Mouse (Mus musculus): ENCODE measurements around the gene Rtraf. TPM values are rescaled to one million over a fixed set of nuclear protein-coding genes. Genes with fewer than 3 reads are reported as not detected.

The Rtraf gene
- polyA plus RNA-seq, 1 experiment from 2014 or later = 226 TPM

DNA sequence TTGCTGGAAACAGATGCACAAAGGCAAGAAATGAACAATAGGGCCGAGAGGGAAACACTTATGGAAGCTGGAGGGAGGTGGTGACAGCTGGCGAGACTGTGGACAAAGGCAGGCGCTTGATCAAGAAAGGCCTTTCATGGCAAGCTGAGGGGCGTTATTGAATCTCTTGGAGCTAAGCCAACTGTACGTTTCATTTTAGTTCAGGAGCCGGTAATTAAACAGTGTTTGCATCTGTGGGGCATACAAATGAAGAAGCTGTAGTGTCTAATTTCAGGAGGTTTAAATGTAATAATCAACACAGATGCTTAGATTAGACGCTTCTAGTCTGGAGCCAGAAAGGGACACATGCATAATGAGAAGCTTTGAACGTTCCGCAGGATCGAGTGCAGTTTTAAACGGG lies 1.9 kb upstream of the Rtraf start:
- Histone ChIP-seq H3K9me3 (peaks cover 4% of the 10 kb centered on the region; the same call in 1 of the 2 replicates), H3K27me3 (replicated peaks; ENCODE audit: low read depth, poor library complexity, severe bottlenecking) (no peaks in the 10 kb centered on the region; the same call in 1 of the 2 replicates), H3K4me3 (no peak overlapping the region), H3K4me1 (peaks cover 16% of the 10 kb centered on the region), H3K27ac (replicated peaks) (peak overlapping the region; percentile 57; the same call in 1 of the 2 replicates), H3K36me3 (replicated peaks) (peaks cover 19% of the 10 kb centered on the region)
- no peak for DNase-seq (ENCODE audit: low spot score)
- WGBS = 69% methylated on average over 11 of the region's 11 CpGs

DNA sequence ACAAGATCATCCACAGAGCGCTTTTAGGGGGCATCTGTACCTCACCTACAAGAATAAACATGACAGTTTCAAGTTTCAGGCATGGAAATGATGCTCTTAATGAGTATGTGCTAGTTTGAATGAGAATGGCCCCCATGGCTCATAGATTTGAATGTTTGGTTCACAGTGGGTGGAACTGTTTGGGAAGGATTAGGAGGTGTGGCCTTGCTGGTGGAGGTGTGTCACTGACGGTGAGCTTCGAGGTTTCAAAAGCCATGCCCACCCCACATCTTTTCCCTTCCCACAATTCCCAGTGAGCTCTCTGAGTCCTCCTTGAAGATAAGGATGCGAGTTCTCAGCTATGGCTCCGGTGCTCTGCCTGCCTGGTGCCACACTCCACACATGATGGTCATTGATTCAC lies 1.9 kb downstream of the Rtraf start:
- H3K27ac ChIP-seq (replicated peaks) = no peak overlapping the region
- peaks cover 16% of the 10 kb centered on the region for H3K4me1 ChIP-seq
- 93% methylated on average over 5 of the region's 5 CpGs for WGBS
- peaks cover 44% of the 10 kb centered on the region for H3K36me3 ChIP-seq (replicated peaks)
- DNase-seq (ENCODE audit: low spot score) = no peak
- peaks cover 4% of the 10 kb centered on the region; the same call in 1 of the 2 replicates for H3K9me3 ChIP-seq
- no peaks in the 10 kb centered on the region for H3K27me3 ChIP-seq (replicated peaks; ENCODE audit: low read depth, poor library complexity, severe bottlenecking)
- no peak overlapping the region for H3K4me3 ChIP-seq

- peaks cover 82% of the 10 kb centered on the region for H3K36me3 ChIP-seq (replicated peaks)
- peaks cover 4% of the 10 kb centered on the region; the same call in 1 of the 2 replicates for H3K9me3 ChIP-seq
- WGBS = 5% methylated on average over 1 of the region's 1 CpGs
- no peaks in the 10 kb centered on the region for H3K27me3 ChIP-seq (replicated peaks; ENCODE audit: low read depth, poor library complexity, severe bottlenecking)
- H3K4me1 ChIP-seq = peaks cover 6% of the 10 kb centered on the region; the same call in 1 of the 2 replicates
- no peak overlapping the region for H3K4me3 ChIP-seq
- peak; percentile 80 for DNase-seq (ENCODE audit: low spot score)
- H3K27ac ChIP-seq (replicated peaks) = no peak overlapping the region
Measured at GRCm38 (mm10) chr14:19817949-19818348, 5.7 kb downstream of the Rtraf start.

DNA sequence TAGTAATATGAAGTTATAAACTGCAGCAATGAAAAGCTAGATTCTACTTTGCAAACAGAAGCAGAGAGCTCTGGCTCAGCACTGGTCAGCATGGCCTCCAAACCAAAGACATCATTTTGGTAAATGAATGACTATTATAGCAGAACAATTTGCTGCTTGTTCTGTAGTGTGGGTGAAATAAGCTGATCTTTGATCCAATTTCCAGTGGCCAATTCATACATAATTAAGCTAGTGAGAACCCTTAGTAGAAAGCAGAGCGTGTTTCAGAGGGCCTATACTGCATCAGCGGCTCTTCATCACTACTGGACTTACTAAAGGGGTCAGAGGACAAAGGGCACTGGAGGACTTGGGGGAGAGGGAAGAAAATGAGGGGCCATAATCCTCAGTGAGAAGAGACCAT lies 10.6 kb downstream of the Rtraf start:
- DNase-seq (ENCODE audit: low spot score) = no peak
- H3K36me3 ChIP-seq (replicated peaks) = peaks cover 85% of the 10 kb centered on the region
- H3K4me3 ChIP-seq = no peak overlapping the region
- WGBS = 89% methylated on average over 2 of the region's 2 CpGs
- no peaks in the 10 kb centered on the region for H3K9me3 ChIP-seq
- H3K27me3 ChIP-seq (replicated peaks; ENCODE audit: low read depth, poor library complexity, severe bottlenecking) = no peaks in the 10 kb centered on the region
- no peak overlapping the region for H3K27ac ChIP-seq (replicated peaks)
- no peaks in the 10 kb centered on the region for H3K4me1 ChIP-seq

DNA sequence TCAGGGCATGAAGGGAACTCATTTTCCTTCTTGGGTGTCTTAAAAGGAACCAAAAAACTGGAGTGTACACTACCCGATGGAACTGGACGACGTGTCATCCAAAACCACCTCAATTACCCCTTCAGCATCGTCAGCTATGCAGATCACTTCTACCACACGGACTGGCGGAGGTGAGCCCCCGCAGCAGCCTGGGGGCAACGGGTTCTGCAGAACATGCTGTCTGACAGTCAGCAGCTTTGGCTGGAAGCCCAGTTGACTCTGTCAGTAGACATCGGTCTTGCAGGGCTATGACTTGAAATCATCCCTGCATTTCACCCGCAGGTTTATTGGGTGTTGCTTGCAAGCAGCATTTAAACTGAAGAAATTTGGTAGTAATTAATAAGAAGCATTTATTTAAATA lies 13.7 kb downstream of the Rtraf start:
- DNase-seq (ENCODE audit: low spot score) = no peak
- 86% methylated on average over 10 of the region's 10 CpGs for WGBS
- Histone ChIP-seq H3K27me3 (replicated peaks; ENCODE audit: low read depth, poor library complexity, severe bottlenecking) (no peaks in the 10 kb centered on the region), H3K4me1 (0 out of 2 replicates have a peak, but pooled peaks cover 3% of the 10 kb centered on the region), H3K9me3 (no peaks in the 10 kb centered on the region), H3K36me3 (replicated peaks) (peaks cover 90% of the 10 kb centered on the region), H3K27ac (replicated peaks) (no peak overlapping the region), H3K4me3 (no peak overlapping the region)

GRCm38 (mm10) chr14:19807858-19808257 lies 15.8 kb downstream of the Rtraf start:
- H3K9me3 ChIP-seq = no peaks in the 10 kb centered on the region
- H3K4me1 ChIP-seq = peaks cover 9% of the 10 kb centered on the region; the same call in 1 of the 2 replicates
- H3K4me3 ChIP-seq = no peak overlapping the region
- 88% methylated on average over 2 of the region's 2 CpGs for WGBS
- H3K27ac ChIP-seq (replicated peaks) = no peak overlapping the region
- DNase-seq (ENCODE audit: low spot score) = no peak
- no peaks in the 10 kb centered on the region for H3K27me3 ChIP-seq (replicated peaks; ENCODE audit: low read depth, poor library complexity, severe bottlenecking)
- peaks cover 77% of the 10 kb centered on the region for H3K36me3 ChIP-seq (replicated peaks)

DNA sequence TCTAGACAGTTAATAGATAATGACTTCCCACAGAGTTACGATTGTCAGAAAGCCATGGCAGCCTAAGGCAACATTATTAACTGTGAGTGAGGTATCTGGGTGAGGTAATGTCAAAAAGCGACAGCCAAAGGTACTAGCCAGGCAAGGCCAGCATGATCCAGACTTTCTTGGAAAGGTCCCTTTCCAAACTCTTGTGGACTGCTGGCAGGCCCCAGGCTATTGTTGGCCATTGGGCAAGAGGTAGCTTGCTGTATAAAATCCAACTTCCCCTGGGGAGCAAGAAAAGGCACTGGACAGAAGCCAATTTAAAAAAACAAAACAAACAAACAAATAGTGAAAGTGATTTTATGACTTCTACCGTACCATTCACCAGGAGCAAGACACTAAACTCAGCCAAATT lies 16.3 kb downstream of the Rtraf start:
- H3K4me1 ChIP-seq = peaks cover 9% of the 10 kb centered on the region; the same call in 1 of the 2 replicates
- DNase-seq (ENCODE audit: low spot score) = no peak
- no peak overlapping the region for H3K4me3 ChIP-seq
- no peaks in the 10 kb centered on the region for H3K27me3 ChIP-seq (replicated peaks; ENCODE audit: low read depth, poor library complexity, severe bottlenecking)
- no peak overlapping the region for H3K27ac ChIP-seq (replicated peaks)
- 85% methylated on average over 3 of the region's 3 CpGs for WGBS
- peaks cover 75% of the 10 kb centered on the region for H3K36me3 ChIP-seq (replicated peaks)
- H3K9me3 ChIP-seq = no peaks in the 10 kb centered on the region

DNA sequence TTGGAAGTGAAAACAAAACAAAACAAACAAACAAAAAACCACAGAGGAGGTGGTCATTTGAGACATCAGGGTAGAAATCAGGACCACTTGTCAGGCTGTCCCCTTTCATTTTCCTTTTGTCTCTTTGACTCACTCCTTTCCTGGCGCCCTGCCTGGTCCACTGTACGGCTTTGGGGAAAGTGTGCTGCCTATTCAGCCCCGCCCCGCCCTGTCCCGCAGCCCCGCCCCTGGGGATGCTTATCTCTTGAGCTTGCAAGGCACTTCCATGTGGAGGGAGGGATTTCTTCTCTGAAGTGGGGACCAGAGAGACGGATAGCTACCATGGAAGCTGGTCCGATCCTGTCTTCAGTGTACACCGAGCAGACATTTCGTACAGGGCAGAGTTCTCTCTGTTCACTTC lies 20.0 kb downstream of the Rtraf start:
- Histone ChIP-seq H3K27me3 (replicated peaks; ENCODE audit: low read depth, poor library complexity, severe bottlenecking) (no peaks in the 10 kb centered on the region), H3K4me1 (peaks cover 15% of the 10 kb centered on the region), H3K27ac (replicated peaks) (no peak overlapping the region), H3K4me3 (no peak overlapping the region), H3K36me3 (replicated peaks) (peaks cover 78% of the 10 kb centered on the region), H3K9me3 (no peaks in the 10 kb centered on the region)
- 51% methylated on average over 10 of the region's 10 CpGs for WGBS
- peak; percentile 21 for DNase-seq (ENCODE audit: low spot score)

DNA sequence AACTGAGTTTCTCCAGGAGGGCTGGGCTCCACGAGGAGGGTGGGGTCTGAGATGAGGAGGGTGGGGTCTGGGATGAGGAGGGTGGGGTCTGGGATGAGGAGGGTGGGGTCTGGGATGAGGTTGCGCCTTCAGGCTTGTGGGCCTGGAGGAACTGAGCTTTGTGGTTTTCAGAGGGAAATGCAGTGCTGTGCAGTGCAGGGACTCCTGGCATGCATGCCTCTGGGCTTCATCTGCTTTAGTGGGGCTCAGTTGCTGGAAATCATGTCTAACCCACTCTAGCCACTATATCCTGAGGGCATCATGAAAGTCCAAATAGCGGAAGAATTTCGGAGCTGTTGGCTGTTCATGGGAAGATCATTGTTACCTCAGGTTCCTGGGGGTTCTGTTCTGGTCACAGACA lies 20.4 kb downstream of the Rtraf start:
- no peak overlapping the region for H3K4me3 ChIP-seq
- H3K36me3 ChIP-seq (replicated peaks) = peaks cover 81% of the 10 kb centered on the region
- H3K9me3 ChIP-seq = no peaks in the 10 kb centered on the region
- H3K4me1 ChIP-seq = peaks cover 15% of the 10 kb centered on the region
- H3K27ac ChIP-seq (replicated peaks) = no peak overlapping the region
- no peak for DNase-seq (ENCODE audit: low spot score)
- 61% methylated on average over 4 of the region's 4 CpGs for WGBS
- no peaks in the 10 kb centered on the region for H3K27me3 ChIP-seq (replicated peaks; ENCODE audit: low read depth, poor library complexity, severe bottlenecking)

DNA sequence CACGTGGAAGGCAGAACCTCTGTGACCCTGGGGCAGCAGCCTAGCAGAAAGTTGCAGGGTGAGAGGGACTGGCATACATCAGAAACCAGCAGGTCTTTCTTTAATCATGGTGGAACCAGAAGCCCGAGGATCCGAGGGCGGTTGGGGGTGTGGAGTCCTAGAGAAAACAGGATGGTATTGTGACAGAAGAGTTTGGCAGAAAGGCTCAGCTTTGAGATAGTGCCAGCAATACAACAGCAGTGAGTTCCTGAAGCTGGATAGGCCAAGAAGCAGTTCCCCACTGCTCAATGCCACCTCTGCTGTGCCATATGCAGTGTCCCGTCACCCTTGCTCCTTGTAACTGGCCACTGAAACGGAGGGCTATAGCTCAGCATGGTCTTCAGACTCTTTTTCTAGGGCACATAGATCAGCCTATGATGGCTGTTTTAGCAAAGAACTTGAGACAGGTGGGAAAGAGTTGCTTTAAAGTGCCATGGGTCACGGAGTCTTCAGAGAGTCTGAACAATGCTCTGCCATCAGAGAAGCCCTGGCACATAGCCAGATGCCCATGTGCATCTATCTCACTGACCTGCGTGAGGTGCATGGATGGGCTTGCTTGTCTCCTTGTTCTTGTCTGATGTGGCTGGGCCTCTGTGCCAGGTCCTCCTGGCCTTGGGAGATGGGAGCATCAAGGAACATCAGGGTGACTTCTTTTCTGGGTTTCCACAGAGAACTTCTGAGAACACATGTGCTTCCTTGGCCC lies 22.0 kb downstream of the Rtraf start:
- H3K4me1 ChIP-seq = peaks cover 14% of the 10 kb centered on the region
- no peaks in the 10 kb centered on the region for H3K9me3 ChIP-seq
- no peak overlapping the region for H3K4me3 ChIP-seq
- peaks cover 82% of the 10 kb centered on the region for H3K36me3 ChIP-seq (replicated peaks)
- H3K27ac ChIP-seq (replicated peaks) = no peak overlapping the region
- H3K27me3 ChIP-seq (replicated peaks; ENCODE audit: low read depth, poor library complexity, severe bottlenecking) = no peaks in the 10 kb centered on the region
- 89% methylated on average over 8 of the region's 8 CpGs for WGBS
- DNase-seq (ENCODE audit: low spot score) = no peak

DNA sequence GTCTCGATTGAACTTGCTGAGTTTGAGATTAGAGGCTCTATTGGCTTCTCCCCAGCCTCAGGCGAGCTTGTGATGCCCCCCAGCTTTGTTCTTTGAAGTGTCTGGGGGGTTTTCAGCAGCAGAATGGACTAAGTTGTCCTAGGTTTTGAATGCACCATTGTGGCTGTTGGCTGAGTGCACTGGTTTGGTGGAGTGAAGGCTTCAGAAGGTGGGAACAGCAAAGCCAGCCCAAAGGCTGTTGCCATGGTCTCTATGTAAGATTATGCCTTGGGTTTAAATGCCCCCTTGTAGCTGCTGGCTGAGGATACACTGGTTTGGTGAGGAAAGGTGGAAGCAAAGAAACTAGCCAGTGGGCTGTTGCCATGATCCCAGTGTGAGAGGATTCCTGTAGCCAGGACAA lies 23.1 kb downstream of the Rtraf start:
- peaks cover 13% of the 10 kb centered on the region for H3K4me1 ChIP-seq
- no peak overlapping the region for H3K4me3 ChIP-seq
- peaks cover 74% of the 10 kb centered on the region for H3K36me3 ChIP-seq (replicated peaks)
- 0 out of 2 replicates have a peak overlapping the region, but pooled peaks have one; percentile 10 for H3K27ac ChIP-seq (replicated peaks)
- DNase-seq (ENCODE audit: low spot score) = no peak
- WGBS = 51% methylated on average over 2 of the region's 2 CpGs
- H3K9me3 ChIP-seq = no peaks in the 10 kb centered on the region
- H3K27me3 ChIP-seq (replicated peaks; ENCODE audit: low read depth, poor library complexity, severe bottlenecking) = no peaks in the 10 kb centered on the region

- peaks cover 79% of the 10 kb centered on the region for H3K36me3 ChIP-seq (replicated peaks)
- DNase-seq (ENCODE audit: low spot score) = no peak
- 87% methylated on average over 18 of the region's 18 CpGs for WGBS
Measured at GRCm38 (mm10) chr14:19796541-19797304, 26.9 kb downstream of the Rtraf start.

More at GRCm38 (mm10) chr14:19796541-19797304, 26.9 kb downstream of the Rtraf start:
- Histone ChIP-seq H3K4me1 (peaks cover 7% of the 10 kb centered on the region; the same call in 1 of the 2 replicates), H3K27me3 (replicated peaks; ENCODE audit: low read depth, poor library complexity, severe bottlenecking) (no peaks in the 10 kb centered on the region), H3K27ac (replicated peaks) (no peak overlapping the region), H3K4me3 (no peak overlapping the region), H3K9me3 (no peaks in the 10 kb centered on the region)

Measured in embryonic facial prominence, embryonic 10.5 days (tissue).